Mouse (Mus musculus) embryo, embryonic 10.5 days (tissue): ENCODE measurements around the gene Brinp2.

Source experiments
- DNase-seq: peaks from one replicate; pipeline ENCODE4 v3.0.0-alpha.2; 2015; ENCODE audit warnings: low spot score

Gene Brinp2

GRCm38 (mm10) chr1:158295270-158295669 is 60.9 kb downstream of the Brinp2 start:
- DNase-seq: no peak

- DNase-seq: no peak
These were observed 70.9 kb downstream of the Brinp2 start for GRCm38 (mm10) chr1:158285198-158285597.

- no peak for DNase-seq
These were observed 72.3 kb downstream of the Brinp2 start for GRCm38 (mm10) chr1:158283869-158284268.

- no peak for DNase-seq
These were observed 84.1 kb downstream of the Brinp2 start for GRCm38 (mm10) chr1:158272058-158272457.

- DNase-seq: peak; percentile 89
These were observed 89.0 kb downstream of the Brinp2 start for GRCm38 (mm10) chr1:158267020-158267571.

GRCm38 (mm10) chr1:158266293-158267019 is 89.7 kb downstream of the Brinp2 start:
- DNase-seq: peak; percentile 42

GRCm38 (mm10) chr1:158259516-158260235 is 96.5 kb downstream of the Brinp2 start:
- no peak for DNase-seq

GRCm38 (mm10) chr1:158258685-158259292 is 97.3 kb downstream of the Brinp2 start:
- no peak for DNase-seq

GRCm38 (mm10) chr1:158255912-158256680 is 100.0 kb downstream of the Brinp2 start:
- DNase-seq: no peak

- DNase-seq: no peak
These were observed 103.4 kb downstream of the Brinp2 start for GRCm38 (mm10) chr1:158252682-158253222.

- no peak for DNase-seq
These were observed 107.9 kb downstream of the Brinp2 start for GRCm38 (mm10) chr1:158248266-158248665.

- DNase-seq: no peak
These were observed 109.5 kb downstream of the Brinp2 start for GRCm38 (mm10) chr1:158246476-158247153.

- no peak for DNase-seq
These were observed 110.6 kb downstream of the Brinp2 start for GRCm38 (mm10) chr1:158245486-158245885.

- DNase-seq: no peak
These were observed 112.1 kb downstream of the Brinp2 start for GRCm38 (mm10) chr1:158244016-158244415.

GRCm38 (mm10) chr1:158241848-158242556 is 114.1 kb downstream of the Brinp2 start:
- no peak for DNase-seq

- DNase-seq: no peak
These were observed 116.3 kb downstream of the Brinp2 start for GRCm38 (mm10) chr1:158239841-158240240.

GRCm38 (mm10) chr1:158238722-158239121 is 117.4 kb downstream of the Brinp2 start:
- DNase-seq: no peak

- no peak for DNase-seq
These were observed 127.4 kb downstream of the Brinp2 start for GRCm38 (mm10) chr1:158228687-158229224.

- no peak for DNase-seq
These were observed 128.9 kb downstream of the Brinp2 start for GRCm38 (mm10) chr1:158227239-158227638.

GRCm38 (mm10) chr1:158226689-158227088 is 129.4 kb downstream of the Brinp2 start:
- DNase-seq: no peak
